Mouse (Mus musculus) E14TG2a.4 (cell line): ENCODE measurements around the gene Luc7l3.

Source experiments
- CTCF ChIP-seq: conservative IDR thresholded peaks from 2 replicates; pipeline ENCODE4 v1.5.1; 2014; ENCODE audit warnings: low read length
- NANOG ChIP-seq: IDR thresholded peaks from 2 replicates; pipeline ENCODE4 v1.6.1; 2014; ENCODE audit warnings: borderline replicate concordance, low read length, mixed read lengths

DNA sequence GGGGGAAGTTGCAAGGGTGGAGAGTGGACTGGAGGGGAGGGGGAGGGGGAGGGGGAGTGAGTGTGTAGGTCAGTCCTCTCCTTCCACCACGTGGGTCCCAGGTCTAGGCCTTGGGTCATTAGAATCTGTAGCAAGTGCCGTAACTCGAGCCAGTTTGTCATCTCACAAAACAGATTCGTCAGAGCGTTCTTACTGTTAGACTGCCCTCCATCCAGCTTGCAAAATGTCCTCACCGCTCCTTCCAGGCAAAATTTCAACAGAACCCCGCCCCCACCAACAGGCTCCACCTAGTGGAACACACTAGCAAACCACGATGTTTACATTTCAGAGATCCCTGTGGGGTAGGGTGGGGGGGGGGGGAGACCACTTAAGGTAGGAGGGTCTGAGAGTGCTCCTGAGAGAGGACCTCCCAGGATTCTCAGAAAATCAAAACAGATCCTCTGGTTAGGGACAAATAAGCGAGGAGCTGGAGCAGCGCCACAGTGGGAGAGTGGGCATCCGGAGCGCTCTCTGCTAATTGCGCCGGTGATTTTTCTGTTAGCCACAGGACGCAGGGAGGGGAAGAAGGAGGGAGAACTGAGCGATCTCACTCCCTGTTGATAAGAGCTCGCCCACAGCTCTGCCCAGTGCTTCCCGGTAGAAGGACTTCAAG lies 56.5 kb downstream of the Luc7l3 start:
- no peak for TF ChIP-seq CTCF
- no peak for TF ChIP-seq NANOG
